Mouse (Mus musculus) fat pad, adult 2 months (tissue): Measurements from ENCODE around the gene Icam4.
"Not testable (repeated sequence)": the region's sequence is repeated elsewhere in the genome, so short reads cannot be mapped to it uniquely, and the experiment has no call there.

Experiments
- DNase-seq: peaks from one replicate; pipeline ENCODE4 v3.0.0-alpha.2; 2011; ENCODE audit warnings: low read depth, low spot score; ENCODE audit errors: extremely low read depth

Icam4 gene

DNA sequence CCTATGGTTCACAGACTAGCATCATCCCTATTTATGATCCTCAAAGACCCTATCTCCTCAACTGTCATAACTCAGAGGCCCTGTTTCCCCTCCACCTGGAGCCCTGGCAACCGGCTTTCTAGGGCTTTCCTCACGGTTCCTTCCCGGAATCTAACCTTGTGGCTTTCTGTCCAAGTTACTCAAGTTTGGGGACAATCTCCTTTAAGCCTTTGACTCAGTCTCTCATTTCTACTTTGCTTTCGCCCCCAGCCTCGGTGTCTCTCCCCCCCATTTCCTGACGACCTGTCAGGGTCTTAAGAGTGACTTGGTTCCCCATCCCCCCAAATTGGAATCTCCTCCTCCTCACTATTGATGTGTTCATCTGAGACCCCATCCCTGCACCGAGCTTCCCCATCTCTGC, 3.3 kb downstream of the Icam4 start:
- no peak for DNase-seq

DNA sequence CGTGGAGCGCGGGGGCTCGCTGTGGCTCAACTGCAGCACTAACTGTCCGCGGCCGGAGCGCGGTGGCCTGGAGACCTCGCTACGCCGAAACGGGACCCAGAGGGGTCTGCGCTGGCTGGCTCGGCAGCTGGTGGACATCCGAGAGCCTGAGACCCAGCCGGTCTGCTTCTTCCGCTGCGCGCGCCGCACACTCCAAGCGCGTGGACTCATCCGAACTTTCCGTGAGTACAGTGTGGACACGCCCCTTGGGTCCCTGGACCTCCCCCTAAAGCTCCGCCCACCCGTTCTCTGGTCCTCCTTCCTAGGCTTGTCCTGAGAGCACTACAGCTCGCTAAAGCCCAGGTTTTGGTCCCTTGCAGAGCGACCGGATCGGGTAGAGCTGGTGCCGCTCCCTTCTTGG, 4.0 kb downstream of the Icam4 start:
- no peak for DNase-seq

DNA sequence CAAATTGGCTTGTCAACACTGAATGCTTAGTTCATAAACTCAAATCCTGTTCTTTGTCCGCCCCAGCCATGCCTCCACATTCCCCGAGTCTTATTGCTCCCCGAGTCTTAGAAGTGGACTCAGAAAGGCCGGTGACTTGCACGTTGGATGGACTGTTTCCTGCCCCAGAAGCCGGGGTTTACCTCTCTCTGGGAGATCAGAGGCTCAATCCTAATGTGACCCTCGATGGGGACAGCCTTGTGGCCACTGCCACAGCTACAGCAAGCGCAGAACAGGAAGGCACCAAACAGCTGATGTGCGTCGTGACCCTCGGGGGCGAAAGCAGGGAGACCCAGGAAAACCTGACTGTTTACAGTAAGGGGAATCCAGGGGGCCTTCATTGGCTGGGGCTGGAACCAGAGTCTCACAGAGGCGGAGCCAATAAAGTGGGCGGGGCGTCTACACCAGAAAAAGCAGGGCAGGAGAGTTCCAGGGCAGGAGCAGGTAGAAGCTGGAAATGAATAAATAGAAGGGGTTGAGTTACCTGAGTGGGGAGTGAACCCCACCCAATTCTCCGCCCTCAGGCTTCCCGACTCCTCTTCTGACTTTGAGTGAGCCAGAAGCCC, 5.4 kb downstream of the Icam4 start:
- no peak for DNase-seq

DNA sequence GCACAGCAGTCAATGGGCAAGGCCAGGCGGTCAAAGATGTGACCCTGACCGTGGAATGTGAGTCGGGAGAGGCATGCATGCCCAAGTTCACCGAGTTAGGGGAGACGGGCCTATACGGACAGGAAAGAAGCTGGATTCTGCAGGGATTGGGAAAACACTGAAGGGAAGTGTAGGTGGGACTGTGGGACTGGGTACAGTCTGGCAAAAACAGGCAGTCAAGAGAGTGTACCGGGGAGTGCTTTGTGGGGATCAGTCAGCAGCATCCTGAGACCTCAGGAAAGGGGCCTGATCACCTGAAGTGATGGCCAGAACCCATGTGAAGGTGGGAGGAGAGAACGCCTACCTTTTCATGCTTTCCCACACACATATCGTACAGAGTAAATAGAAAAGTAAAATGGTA, 6.4 kb downstream of the Icam4 start:
- DNase-seq, result no peak

DNA sequence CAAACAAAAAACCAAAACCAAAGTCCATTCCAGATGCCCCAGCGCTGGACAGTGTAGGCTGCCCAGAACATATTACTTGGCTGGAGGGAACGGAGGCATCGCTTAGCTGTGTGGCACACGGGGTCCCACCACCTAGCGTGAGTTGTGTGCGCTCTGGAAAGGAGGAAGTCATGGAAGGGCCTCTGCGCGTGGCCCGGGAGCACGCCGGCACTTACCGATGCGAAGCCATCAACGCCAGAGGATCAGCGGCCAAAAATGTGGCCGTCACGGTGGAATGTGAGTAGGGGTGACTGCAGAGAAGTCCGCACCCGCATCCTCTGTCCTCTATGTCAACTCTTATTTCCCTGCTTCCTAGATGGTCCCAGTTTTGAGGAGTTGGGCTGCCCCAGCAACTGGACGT, 7.0 kb downstream of the Icam4 start:
- no peak for DNase-seq

DNA sequence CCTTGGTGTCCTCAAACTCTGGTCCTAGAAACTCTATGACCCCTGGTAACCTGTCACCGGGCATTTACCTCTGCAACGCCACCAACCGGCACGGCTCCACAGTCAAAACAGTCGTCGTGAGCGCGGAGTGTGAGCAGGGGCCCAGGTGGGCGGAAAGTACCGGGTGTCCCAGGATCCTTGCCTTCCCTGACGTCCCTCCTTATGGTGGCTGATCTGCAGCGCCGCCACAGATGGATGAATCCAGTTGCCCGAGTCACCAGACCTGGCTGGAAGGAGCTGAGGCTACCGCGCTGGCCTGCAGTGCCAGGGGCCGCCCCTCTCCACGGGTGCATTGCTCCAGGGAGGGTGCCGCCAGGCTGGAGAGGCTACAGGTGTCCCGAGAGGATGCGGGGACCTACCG, 7.5 kb downstream of the Icam4 start:
- DNase-seq, result no peak

DNA sequence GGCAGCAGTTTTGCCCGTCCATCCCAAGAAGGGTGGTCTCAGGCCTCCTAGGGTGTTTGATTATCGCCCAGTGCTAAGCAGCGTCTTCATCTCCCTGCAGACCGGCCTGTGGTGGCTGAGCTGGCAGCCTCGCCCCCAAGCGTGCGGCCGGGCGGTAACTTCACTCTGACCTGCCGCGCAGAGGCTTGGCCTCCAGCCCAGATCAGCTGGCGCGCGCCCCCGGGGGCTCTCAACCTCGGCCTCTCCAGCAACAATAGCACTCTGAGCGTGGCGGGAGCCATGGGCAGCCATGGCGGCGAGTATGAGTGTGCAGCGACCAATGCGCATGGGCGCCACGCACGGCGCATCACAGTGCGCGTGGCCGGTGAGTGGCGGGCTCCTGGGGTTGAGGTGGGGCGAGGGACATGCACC, 8.3 kb downstream of the Icam4 start:
- DNase-seq, result no peak

DNA sequence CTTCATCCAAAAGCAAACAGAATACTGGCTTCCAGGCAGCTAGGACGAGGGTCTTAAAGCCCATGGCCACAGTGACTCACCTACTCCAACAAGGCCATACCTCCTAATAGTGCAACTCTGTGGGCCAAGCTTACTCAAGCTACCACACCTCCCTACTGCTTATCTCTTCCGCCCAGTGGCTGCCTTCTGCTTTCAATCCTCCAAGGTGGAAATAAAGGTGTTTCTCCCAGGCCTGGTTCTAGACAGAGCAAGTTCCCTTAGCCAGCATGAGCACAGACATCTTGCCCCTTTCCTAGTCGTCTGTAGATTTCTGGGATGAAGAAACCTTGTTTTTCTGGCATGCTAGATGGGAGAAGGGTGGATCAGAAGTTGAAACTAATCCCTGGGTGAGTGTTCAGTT, 10.6 kb downstream of the Icam4 start:
- no peak for DNase-seq

DNA sequence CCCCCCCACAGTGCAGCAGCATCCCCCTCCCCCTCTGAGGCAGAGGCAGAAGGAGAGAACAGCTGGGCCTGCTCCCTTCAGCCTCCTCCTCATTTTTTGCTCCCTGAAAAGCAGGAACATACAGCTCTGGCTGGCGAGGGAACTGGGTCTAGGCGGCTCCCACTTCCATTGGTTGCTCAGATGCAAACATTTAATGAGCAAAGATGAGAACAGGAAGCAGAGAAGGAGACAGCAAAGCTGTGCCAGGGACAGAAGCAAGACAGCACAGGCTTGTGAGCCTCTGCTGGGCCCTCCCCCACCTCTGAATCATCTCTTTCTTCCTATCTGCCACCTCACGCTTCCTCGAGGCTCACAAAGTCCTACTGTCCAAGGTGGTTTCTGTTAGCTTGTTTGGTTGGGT, 12.1 kb downstream of the Icam4 start:
- no peak for DNase-seq

DNA sequence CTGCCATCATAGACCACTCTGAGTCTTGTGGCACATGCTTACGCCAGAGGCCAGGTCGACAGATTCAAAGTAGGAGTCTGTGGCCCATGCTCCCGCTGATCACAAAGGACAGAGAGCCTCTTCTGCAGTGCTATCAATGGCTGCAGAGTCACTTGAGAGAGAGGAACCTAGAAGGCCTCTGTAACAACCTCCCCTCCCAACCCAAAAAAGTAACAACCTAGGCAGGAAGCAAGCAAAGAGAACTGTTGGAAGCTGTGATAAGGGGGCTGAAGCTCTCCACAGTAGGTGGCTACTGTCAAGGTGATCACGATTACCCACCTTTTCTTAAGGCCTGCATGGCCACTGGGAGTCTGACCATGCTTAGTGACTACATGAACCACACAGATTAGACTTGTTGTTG, 14.4 kb downstream of the Icam4 start:
- no peak for DNase-seq

DNA sequence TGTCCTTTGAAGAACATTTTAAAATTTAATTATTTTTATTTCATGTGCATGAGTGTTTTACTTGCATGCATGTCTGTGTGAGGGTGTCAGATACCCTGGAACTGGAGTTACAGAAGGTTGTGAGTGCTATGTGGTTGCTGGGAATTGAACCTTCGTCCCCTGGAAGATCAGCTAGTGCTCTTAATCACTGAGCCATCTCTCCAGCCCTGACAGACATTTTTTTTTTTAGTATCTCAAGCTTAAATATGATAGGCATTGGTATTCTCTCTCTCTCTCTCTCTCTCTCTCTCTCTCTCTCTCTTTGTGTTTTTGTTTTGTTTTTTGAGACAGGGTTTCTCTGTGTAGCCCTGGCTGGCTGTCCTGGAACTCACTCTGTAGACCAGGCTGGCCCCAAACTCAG, 15.6 kb downstream of the Icam4 start:
- DNase-seq, result not testable (repeated sequence)

DNA sequence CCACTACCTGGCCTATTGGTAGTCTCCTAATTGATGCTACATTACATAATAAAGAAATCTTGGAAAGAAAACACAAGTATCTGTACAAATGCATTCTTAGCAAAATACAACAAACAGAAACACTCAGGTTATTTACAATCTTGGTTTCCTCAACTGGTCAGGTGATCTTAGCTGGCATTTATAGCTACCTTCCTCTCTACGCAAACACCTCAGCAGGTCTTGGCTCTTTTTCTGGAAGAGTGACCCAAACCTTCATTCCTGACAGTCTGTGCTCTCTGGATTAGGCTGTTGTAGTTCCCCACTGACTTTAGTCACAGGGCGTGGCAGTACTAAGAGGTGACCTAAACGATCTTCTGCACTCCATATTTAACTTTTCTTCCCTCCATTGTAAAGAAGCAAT, 16.1 kb downstream of the Icam4 start:
- DNase-seq, result no peak

DNA sequence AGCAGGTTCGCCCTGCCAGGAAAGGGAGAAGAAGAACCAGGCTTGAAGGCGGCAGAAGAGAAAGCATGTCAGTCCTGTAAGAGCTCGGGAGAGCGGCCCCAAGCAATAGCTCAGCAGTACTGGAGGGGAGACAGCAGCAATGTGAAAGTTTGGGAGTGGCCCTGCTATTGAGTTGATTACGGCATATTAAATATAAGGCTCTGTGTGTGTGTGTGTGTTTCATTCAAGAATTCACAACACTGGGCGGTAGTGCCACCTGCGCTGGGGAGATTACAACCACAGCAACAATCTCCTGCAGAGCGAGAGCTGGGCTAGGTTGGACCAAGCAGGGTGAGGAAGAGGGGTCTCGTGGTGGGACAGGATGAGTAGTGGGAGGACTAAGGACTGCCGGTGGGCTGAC, 22.4 kb downstream of the Icam4 start:
- DNase-seq, result no peak

DNA sequence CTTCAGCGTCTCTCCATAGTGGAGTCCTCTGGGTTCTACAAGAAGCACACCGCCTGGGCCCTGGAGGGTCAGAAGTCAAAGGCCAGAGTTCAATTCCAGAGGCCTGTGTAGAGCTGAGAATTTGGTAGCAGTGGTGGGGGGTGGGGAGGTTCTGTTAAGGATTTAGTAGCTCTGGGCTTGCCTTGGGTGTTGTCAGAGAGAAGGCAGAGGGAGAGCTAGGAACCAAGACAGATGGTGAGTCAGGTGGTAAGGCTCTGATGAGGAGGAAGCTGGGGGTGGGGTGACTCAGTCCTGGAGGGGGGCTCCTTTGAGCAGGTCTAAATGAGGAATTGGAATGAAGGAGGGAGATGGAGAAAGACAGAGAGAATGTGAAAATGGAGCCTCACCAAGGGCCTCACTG, 33.8 kb downstream of the Icam4 start:
- no peak for DNase-seq

DNA sequence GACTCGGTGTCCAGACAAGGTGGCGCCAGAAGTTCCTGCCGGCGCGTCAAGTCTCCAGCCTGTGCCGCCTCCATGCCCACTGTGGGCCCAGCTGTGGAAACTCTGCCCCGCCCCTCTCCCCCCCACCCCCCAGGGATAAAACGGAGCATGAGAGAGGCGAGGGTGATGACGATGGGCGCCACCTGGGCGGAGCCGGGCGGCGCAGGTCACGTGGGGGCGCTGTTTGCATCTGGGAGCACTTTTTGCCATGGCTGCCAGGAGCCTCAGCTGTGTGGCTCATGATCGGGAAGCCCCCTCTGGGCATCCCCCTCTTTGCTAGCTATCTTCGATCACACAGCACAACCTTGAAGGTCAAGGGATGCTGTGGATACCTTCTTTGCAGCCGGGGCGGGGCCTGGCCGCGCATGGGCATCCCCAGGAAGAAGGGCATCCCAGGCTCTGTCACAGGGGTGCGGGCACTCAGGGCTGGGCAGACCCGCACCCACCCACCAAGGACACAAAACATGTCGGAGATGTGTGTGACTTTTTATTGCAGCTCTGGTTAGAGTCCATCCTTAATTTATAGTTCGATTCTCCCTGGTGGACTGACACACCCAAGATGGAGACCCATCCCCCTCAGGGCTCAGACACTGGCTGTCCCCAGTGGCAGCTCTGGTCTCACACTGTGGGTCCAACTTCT, 38.0 kb downstream of the Icam4 start, which contains the start of gene Zglp1:
TSS of gene Zglp1 (minus strand) at position 88 of the 679 bp plus-strand sequence.
- DNase-seq, result no peak

DNA sequence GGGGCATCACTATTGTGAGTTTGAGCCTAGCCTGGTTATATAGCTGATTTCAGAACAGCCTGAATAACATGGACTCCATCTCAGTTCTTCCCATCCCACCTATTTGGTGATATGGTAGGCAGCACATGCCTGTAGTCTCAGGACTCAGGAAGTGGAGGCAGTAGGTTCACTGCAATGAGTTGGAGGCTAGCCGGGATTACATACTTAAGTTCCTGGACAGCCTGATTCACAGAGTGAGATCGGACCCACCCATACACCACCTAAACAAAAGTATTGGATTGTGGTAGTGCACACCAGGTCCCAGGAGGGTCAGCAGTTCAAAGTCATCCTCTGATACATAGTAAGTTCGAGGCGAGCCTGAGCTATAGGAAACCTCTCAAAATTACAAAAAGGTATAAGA, 43.5 kb downstream of the Icam4 start:
- no peak for DNase-seq

DNA sequence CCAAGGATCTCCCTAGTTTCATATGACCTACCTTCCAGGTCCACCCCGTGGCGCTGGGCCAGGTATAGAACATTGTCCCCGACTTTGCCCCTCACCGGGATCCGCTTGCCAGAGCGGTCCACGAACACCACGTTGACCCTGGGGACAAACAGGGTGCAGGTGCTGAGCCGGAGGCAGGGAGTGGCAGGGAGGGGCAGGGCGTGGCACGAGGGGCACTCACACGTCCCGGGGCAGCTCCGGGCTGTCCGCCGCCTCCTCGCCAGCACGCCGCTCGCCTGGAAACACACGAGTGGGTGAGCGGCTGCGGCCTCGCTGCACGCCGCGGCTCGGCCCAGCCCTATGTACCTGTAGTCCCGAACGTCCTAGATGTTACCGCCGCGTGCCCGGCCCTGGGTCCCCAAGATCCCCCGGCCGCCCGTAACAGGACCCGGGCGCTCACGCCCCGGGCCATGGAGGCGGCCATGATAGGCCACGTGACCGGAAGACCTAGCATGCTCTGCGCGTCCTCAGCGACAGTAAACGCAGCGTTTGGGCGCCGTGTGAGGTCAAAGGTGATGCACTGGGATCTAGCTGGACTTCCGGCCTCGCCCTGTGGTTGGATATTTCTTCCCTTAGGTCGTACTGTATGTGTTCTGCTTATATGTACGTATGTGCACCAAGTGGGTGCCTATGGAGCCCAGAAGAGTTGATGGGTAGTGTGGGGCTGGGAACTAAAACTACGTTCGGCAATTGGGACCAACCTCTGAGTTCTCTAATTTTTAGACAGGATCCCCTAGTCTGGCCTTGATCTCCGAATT, 44.1 kb downstream of the Icam4 start, which contains the start of the genes Gm49373 and Fdx1l:
TSS of gene Gm49373 (minus strand) at position 53 of the 797 bp plus-strand sequence.
TSS of gene Fdx1l (minus strand) at position 571 of the 797 bp plus-strand sequence.
- DNase-seq, result no peak

DNA sequence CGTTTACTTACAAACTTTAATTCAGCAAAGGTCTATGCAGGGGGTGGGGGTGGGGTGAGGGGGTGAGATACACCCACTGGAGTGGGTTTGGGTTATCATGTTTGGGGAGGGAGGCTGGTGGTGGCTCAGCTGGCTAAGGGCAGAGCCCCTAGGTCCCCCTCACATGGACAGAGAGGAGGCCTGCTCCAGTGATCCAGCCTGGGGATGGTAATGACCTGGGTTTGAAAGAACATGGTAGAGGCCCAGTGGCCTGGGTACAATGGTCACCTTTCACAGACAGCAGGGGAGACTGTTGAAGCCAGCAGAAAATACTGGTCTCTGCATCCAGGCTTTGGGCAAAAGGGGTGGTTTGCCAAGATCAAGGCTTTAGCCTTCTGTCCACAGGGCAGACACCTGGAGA, 45.0 kb downstream of the Icam4 start:
- no peak for DNase-seq

DNA sequence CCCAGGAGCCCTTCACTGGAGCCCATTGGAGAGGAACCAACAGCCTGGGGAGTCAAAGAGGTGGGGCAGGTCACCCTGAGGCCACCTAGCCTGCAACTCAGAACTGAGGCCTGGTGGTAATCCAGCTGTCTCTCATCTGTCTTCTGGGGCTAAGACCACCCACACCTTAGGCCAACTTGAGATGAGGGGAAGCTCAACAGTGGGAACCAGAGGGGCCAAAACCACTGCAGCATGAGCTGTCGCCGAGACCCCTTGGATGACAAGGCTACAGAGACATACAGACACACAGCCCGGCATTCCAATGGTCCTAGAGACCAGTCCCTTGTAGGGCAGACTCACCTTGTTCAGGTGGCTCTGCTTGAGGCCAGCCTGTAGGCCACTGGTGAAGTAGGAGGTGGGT, 46.5 kb downstream of the Icam4 start:
- no peak for DNase-seq
